In the genomic region with DNA sequence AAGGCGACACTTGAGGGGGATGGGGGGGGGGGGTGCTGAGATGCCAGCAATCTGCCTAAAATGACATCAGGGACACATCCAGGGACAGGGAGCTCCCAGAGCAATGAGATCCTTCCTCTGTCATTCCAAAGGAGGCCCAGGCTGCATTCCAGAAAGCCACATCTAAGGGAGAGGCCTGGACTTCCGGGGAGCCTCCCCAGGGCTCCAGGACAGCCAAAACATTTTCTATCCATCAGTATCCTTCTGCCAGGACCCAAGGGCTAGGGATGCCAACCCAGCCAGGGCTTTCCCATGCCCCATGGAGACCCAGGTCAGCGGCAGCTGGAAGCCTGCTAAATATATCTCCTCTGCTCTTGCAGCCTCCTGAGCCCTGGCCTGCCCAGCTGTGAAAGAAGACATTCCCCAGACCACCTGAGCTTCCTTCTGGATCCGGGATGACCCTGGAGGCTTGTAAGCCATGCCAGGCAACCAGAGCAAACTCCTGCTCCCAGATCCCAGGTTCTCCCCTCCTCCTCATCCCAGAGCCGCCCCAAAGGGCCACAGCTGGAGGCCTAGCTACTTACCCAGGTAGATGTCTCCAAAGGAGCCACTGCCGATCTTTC, we compare ENCODE assay signal across 9 mouse cellular contexts. TPM values are rescaled to one million over a fixed set of nuclear protein-coding genes. Genes with fewer than 3 reads are reported as not detected.
DNase-seq lines count a peak whose midpoint lies in the region; ATAC-seq and TF ChIP-seq lines count a peak whose summit lies in the region.
"Had no signal": no experiment of that assay in that cellular context is flagged by ENCODE, and none has a peak within 500 bp of the region (broad histone marks: within the 10 kb centered on the region; RNA-seq: fewer than 3 reads in every experiment).

No protein-coding gene starts in this region.

- no peaks in the 10 kb centered on the region for H3K9me3 ChIP-seq in lung, embryonic 14.5 days (ENCODE audit: low read depth, low read length)
- H3K9me3 ChIP-seq in limb, embryonic 10.5 days (replicated peaks): no peaks in the 10 kb centered on the region; the same call in 1 of the 2 replicates
- H3K9me3 ChIP-seq in stomach, embryonic 15.5 days: no peaks in the 10 kb centered on the region
- H3K9me3 ChIP-seq: limb, embryonic 15.5 days had no signal

- DNase-seq in adrenal gland, postnatal 10 days: peak; percentile 57
- no peak for DNase-seq in adrenal gland, postnatal 25 days
- peak; percentile 24 for DNase-seq in lung, embryonic 14.5 days
- DNase-seq in lung, adult 2 months: no peak
- DNase-seq in limb, embryonic 10.5 days (ENCODE audit: low spot score): no peak
- no peak for DNase-seq in urinary bladder, postnatal 10 days (ENCODE audit: low spot score)
- no peak for DNase-seq in embryo, embryonic 9.5 days (ENCODE audit: extremely low spot score)

- ATAC-seq in lung, embryonic 14.5 days (ENCODE audit: insufficient read depth): no peak
- no peak for ATAC-seq in stomach, embryonic 15.5 days (ENCODE audit: insufficient read depth, low FRiP score, low read depth)

- H3K4me1 ChIP-seq in lung, embryonic 14.5 days (ENCODE audit: insufficient read depth): peaks cover 31% of the 10 kb centered on the region
- H3K4me1 ChIP-seq in lung, adult 2 months (ENCODE audit: control insufficient read depth, insufficient read depth, low read length): peaks cover 57% of the 10 kb centered on the region
- peaks cover 67% of the 10 kb centered on the region for H3K4me1 ChIP-seq in limb, embryonic 10.5 days
- H3K4me1 ChIP-seq in stomach, embryonic 15.5 days: peaks cover 53% of the 10 kb centered on the region

- H3K27ac ChIP-seq in lung, embryonic 14.5 days (ENCODE audit: low read depth): 0 out of 2 replicates have a peak overlapping the region, but pooled peaks have one; percentile 1
- H3K27ac ChIP-seq in limb, embryonic 10.5 days: no peak overlapping the region
- no peak overlapping the region for H3K27ac ChIP-seq in stomach, embryonic 15.5 days
- H3K27ac ChIP-seq: limb, embryonic 15.5 days had no signal

- H3K4me2 ChIP-seq in lung, embryonic 14.5 days: peak overlapping the region; percentile 20; the same call in 1 of the 2 replicates
- 0 out of 2 replicates have a peak overlapping the region, but pooled peaks have one; percentile 4 for H3K4me2 ChIP-seq in stomach, embryonic 15.5 days
- H3K4me2 ChIP-seq: limb, embryonic 15.5 days had no signal

- peaks cover 52% of the 10 kb centered on the region for H3K36me3 ChIP-seq in lung, embryonic 14.5 days (ENCODE audit: insufficient read depth)
- H3K36me3 ChIP-seq in limb, embryonic 10.5 days: peaks cover 69% of the 10 kb centered on the region
- peaks cover 12% of the 10 kb centered on the region; the same call in 1 of the 2 replicates for H3K36me3 ChIP-seq in stomach, embryonic 15.5 days

- TF ChIP-seq POLR2A in lung, adult 2 months (IDR thresholded peaks at IDR 0.05; ENCODE audit: borderline replicate concordance, extremely low read depth, low read depth, low read length): no peak

- no peak for TF ChIP-seq CTCF in lung, embryonic 14.5 days (IDR thresholded peaks at IDR 0.05; ENCODE audit: low read depth)
- no peak for TF ChIP-seq CTCF in lung, adult 2 months (IDR thresholded peaks at IDR 0.05; ENCODE audit: insufficient read depth, low read length)

- H3K27me3 ChIP-seq in lung, embryonic 14.5 days (ENCODE audit: insufficient read depth, low read length): no peaks in the 10 kb centered on the region
- H3K27me3 ChIP-seq in limb, embryonic 10.5 days (ENCODE audit: low read depth, poor library complexity, severe bottlenecking): no peaks in the 10 kb centered on the region
- H3K27me3 ChIP-seq in stomach, embryonic 15.5 days (replicated peaks): no peaks in the 10 kb centered on the region
- H3K27me3 ChIP-seq: limb, embryonic 15.5 days had no signal

- H3K4me3 ChIP-seq in lung, embryonic 14.5 days (ENCODE audit: low read depth, low read length): no peak overlapping the region
- H3K4me3 ChIP-seq in lung, adult 2 months (replicated peaks; ENCODE audit: extremely low read depth, low read depth, low read length): no peak overlapping the region
- peak overlapping the region; percentile 98; the same call in 1 of the 2 replicates for H3K4me3 ChIP-seq in limb, embryonic 10.5 days
- no peak overlapping the region for H3K4me3 ChIP-seq in stomach, embryonic 15.5 days (replicated peaks)
- H3K4me3 ChIP-seq: limb, embryonic 15.5 days had no signal

- H3K9ac ChIP-seq in lung, embryonic 14.5 days: peak overlapping the region; percentile 23; the same call in 1 of the 2 replicates
- H3K9ac ChIP-seq in stomach, embryonic 15.5 days: no peak overlapping the region
- H3K9ac ChIP-seq: limb, embryonic 15.5 days had no signal

- WGBS in lung, embryonic 14.5 days: 67% methylated on average over 6 of the region's 6 CpGs
- 60% methylated on average over 6 of the region's 6 CpGs for WGBS in lung, adult 2 months
- whole genome bisulfite sequencing in limb, embryonic 10.5 days: 84% methylated on average over 6 of the region's 6 CpGs
- WGBS in stomach, embryonic 15.5 days: 71% methylated on average over 6 of the region's 6 CpGs

RNA-seq across cellular contexts. Expression of a gene that starts 17.1 kb away (rescaled TPM):
- 10 to 100 TPM; 65.7 to 77.7 TPM for total RNA-seq in adrenal gland, postnatal 10 days (2021)
- total RNA-seq in adrenal gland, postnatal 25 days (2021): 92.0 and 115 TPM in 2 replicates
- polyA plus RNA-seq in lung, embryonic 14.5 days (2014; fragmentation: Nextera tagmentation; extraction: Ambion mirVana): 93.2 and 99.6 TPM in 2 replicates
- 90.8 and 109 TPM in 2 replicates for polyA plus RNA-seq in lung, adult 2 months (2012; rRNA removed)
- 152 and 170 TPM in 2 replicates for polyA plus RNA-seq in limb, embryonic 10.5 days (2016; fragmentation: Nextera tagmentation; extraction: Ambion mirVana)
- 63.7 and 66.0 TPM in 2 replicates for polyA plus RNA-seq in stomach, embryonic 15.5 days (2015; fragmentation: Nextera tagmentation; extraction: Ambion mirVana)

RNA-seq across cellular contexts. Expression of a gene that starts 34.9 kb away (rescaled TPM):
- 10 to 100 TPM; 51.4 to 56.6 TPM for total RNA-seq in adrenal gland, postnatal 10 days (2021)
- 47.1 and 54.5 TPM in 2 replicates for total RNA-seq in adrenal gland, postnatal 25 days (2021)
- 77.3 and 78.3 TPM in 2 replicates for polyA plus RNA-seq in lung, embryonic 14.5 days (2014; fragmentation: Nextera tagmentation; extraction: Ambion mirVana)
- 269 and 331 TPM in 2 replicates for polyA plus RNA-seq in lung, adult 2 months (2012; rRNA removed)
- polyA plus RNA-seq in limb, embryonic 10.5 days (2016; fragmentation: Nextera tagmentation; extraction: Ambion mirVana): 63.5 and 74.8 TPM in 2 replicates
- polyA plus RNA-seq in stomach, embryonic 15.5 days (2015; fragmentation: Nextera tagmentation; extraction: Ambion mirVana): 58.5 and 59.9 TPM in 2 replicates

Comparison
In these comparisons a context has a peak if more than half of its experiments do, and no peak if none do; other contexts are left out.
1. DNase-seq: peak in adrenal gland, postnatal 10 days (single experiment) and lung, embryonic 14.5 days (single experiment); none in adrenal gland, postnatal 25 days (single experiment), lung, adult 2 months (single experiment), limb, embryonic 10.5 days (single experiment), urinary bladder, postnatal 10 days (single experiment) and embryo, embryonic 9.5 days (single experiment).